Mouse (Mus musculus) heart, adult 2 months (tissue): ENCODE data around the gene Eno2.

Source experiments
- CTCF ChIP-seq: fragments of 200-600 bp; IDR thresholded peaks from 2 replicates; pipeline ENCODE4 v1.8.1; 2022; ENCODE audit warnings: antibody characterized with exemption, mild to moderate bottlenecking, moderate library complexity
- EP300 ChIP-seq: fragments of 200-500 bp; IDR thresholded peaks from 2 replicates; pipeline ENCODE4 v1.6.1; 2011; ENCODE audit warnings: low read depth, low read length, control low read depth; ENCODE audit not compliant: insufficient read depth
- POLR2A ChIP-seq: fragments of 200-500 bp; IDR thresholded peaks from 2 replicates; pipeline ENCODE4 v1.6.1; 2011; ENCODE audit warnings: mild to moderate bottlenecking, low read depth, low read length, control low read depth; ENCODE audit not compliant: insufficient read depth

DNA sequence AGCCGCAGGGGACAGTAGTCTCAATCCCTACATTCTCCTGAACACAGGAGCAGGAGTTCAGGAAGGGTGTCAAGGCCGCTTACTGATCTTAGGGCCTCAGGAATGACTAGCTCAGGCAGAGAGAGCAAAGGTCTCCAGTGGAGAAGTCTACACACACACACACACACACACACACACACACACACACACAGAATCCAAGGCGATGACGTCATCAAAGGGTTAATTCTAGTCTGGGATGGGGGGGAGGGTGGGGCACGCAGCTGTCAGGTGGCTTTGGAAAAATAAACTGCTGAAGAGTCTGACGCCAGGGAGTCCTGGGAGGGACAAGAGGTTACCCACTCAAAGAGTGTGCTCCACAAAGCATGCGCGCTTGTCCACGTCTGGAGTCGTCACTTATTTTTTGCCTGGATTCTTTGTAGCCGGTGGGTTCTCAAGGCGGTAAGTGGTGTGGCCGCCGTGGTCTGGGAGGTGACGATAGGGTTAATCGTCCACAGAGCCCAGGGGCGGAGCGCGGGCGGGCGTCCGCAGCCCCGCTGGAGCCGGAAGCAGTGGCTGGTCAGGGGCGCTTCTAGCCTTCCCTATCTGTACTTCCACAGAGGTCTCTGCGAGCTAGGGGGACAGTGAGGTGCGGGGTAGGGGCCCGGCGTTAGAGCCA is 39.0 kb upstream of the Eno2 start, which contains the start of gene Spsb2:
- TF ChIP-seq POLR2A (0 out of 2 replicates have a peak, but pooled peaks have one; percentile 10), CTCF (no peak), EP300 (no peak)
